Mouse (Mus musculus) megakaryocyte, adult 5-6 weeks (primary cell): ENCODE data around the gene Mrpl12. TPM values are rescaled to one million over a fixed set of nuclear protein-coding genes. Genes with fewer than 3 reads are reported as not detected.

Experiments
- ATAC-seq: 2 replicates; pipeline ENCODE4 v1.8.0; 2016; ENCODE audit warnings: mild to moderate bottlenecking, inconsistent platforms; ENCODE audit not compliant: poor library complexity, severe bottlenecking
- total RNA-seq, 2 experiments: library from RNA; stranded (forward) in 1 of 2; stranded (reverse) in 1 of 2; fragments of 153-499, 151-499 nt in 1 of 2; fragments of 221-1000, 200-1000 nt in 1 of 2; gene quantifications; 2 replicates each; pipeline versions ENCODE4 v1.2.3 to v1.2.4; 2015 to 2017

Mrpl12 gene
- total RNA-seq, 2 experiments from 2014 or later: 25.4 to 35.6 TPM

DNA sequence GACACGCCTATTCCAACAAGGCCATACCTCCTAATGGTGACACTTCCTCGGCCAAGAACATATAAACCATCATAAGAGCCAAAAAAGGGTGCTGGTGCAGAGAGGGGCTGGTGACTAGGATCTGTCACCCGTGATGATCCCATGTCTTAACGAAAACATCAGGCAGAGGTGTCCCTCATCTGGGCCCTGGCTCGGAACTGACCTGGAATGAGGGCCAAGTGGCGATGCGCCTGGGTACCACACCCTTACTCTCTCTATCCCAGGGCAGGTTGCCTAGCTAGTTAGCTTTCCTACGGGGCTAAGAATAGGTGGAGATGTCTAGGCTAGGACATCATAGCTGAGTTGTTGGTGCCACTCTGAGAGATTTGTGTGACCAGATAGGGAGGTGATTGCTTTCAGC, 49.7 kb downstream of the Mrpl12 start:
- no peak for ATAC-seq

- ATAC-seq: no peak
Measured at GRCm38 (mm10) chr11:120535145-120535544, 50.7 kb downstream of the Mrpl12 start.

DNA sequence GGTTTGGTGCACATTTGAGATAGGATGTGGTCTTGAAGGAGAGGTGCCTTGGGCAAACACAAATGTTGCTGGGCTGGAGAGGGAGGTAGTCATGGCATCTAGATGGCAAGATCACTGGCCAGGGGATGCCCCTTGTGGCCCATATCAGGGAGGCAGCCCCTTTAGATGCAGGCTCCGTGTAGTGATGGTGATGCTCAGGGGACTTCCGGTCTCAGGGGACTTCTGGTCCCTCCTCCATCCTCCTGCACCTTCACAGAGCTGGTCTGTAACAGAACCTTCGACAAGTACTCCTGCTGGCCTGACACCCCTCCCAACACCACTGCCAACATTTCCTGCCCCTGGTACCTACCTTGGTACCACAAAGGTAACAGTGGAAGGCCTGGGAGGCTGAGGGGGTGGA, 51.4 kb downstream of the Mrpl12 start:
- ATAC-seq: no peak

DNA sequence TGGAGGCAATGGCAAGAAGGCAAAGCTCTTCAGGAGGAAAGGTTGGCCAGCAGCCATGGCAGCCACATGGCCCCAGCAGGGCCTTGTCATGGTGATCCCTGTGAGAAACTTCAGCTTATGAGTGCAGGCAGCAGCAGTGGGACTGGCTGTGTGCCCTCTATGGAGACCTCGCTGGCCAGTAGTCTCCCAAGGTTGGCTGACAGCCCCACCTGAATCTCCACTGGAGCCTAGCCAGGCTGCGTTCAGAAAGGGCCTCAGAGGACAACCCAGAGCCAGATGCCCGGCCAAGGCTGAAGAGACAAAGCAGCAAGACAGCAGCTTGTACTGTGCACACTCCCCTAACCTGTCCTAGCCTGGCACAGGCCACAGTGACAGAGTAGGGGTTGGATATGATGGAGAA, 54.1 kb downstream of the Mrpl12 start:
- no peak for ATAC-seq

Other genes starting within 250 kb of the Mrpl12 start
- 4,212 and 4,544 TPM in 2 replicates for gene Actg1, start 136.1 kb upstream of the Mrpl12 start, total RNA-seq (2015)
- gene Actg1, start 136.1 kb upstream of the Mrpl12 start, total RNA-seq (2017): 2,305 and 2,430 TPM in 2 replicates
- not detected in 2 replicates for gene Fscn2, start 123.1 kb upstream of the Mrpl12 start, total RNA-seq (2015)
- gene Fscn2, start 123.1 kb upstream of the Mrpl12 start, total RNA-seq (2017): not detected in 2 replicates
- gene Faap100, start 105.8 kb upstream of the Mrpl12 start, total RNA-seq (2015): 5.9 and 6.9 TPM in 2 replicates
- 6.5 and 10.5 TPM in 2 replicates for gene Faap100, start 105.8 kb upstream of the Mrpl12 start, total RNA-seq (2017)
- gene Nploc4, start 46.9 kb upstream of the Mrpl12 start, total RNA-seq (2015): 27.5 and 33.6 TPM in 2 replicates
- 30.8 and 39.5 TPM in 2 replicates for gene Nploc4, start 46.9 kb upstream of the Mrpl12 start, total RNA-seq (2017)
- gene Tspan10, start 42.0 kb upstream of the Mrpl12 start, total RNA-seq (2015): 0.16 TPM in 1 of 2 replicates, not detected in the other
- gene Tspan10, start 42.0 kb upstream of the Mrpl12 start, total RNA-seq (2017): not detected in 2 replicates
- 1.1 TPM in 1 of 2 replicates, not detected in the other for gene Pde6g, start 31.1 kb upstream of the Mrpl12 start, total RNA-seq (2015)
- gene Pde6g, start 31.1 kb upstream of the Mrpl12 start, total RNA-seq (2017): not detected in 2 replicates
- gene Oxld1, start 26.5 kb upstream of the Mrpl12 start, total RNA-seq (2015): 6.2 and 7.7 TPM in 2 replicates
- 4.2 and 6.8 TPM in 2 replicates for gene Oxld1, start 26.5 kb upstream of the Mrpl12 start, total RNA-seq (2017)
- gene Ccdc137, start 26.5 kb upstream of the Mrpl12 start, total RNA-seq (2015): 5.8 and 6.2 TPM in 2 replicates
- gene Ccdc137, start 26.5 kb upstream of the Mrpl12 start, total RNA-seq (2017): 5.9 and 36.8 TPM in 2 replicates
- 14.1 and 15.1 TPM in 2 replicates for gene Arl16, start 17.0 kb upstream of the Mrpl12 start, total RNA-seq (2015)
- 9.1 and 10.8 TPM in 2 replicates for gene Arl16, start 17.0 kb upstream of the Mrpl12 start, total RNA-seq (2017)
- 9.3 and 14.7 TPM in 2 replicates for gene Slc25a10, start 7.2 kb downstream of the Mrpl12 start, total RNA-seq (2015)
- gene Slc25a10, start 7.2 kb downstream of the Mrpl12 start, total RNA-seq (2017): 12.8 and 17.2 TPM in 2 replicates
- not detected in 2 replicates for gene Gcgr, start 46.1 kb downstream of the Mrpl12 start, total RNA-seq (2015)
- gene Gcgr, start 46.1 kb downstream of the Mrpl12 start, total RNA-seq (2017): not detected in 2 replicates
- 79.7 and 83.0 TPM in 2 replicates for gene Mcrip1, start 65.1 kb downstream of the Mrpl12 start, total RNA-seq (2015)
- 18.3 and 30.5 TPM in 2 replicates for gene Mcrip1, start 65.1 kb downstream of the Mrpl12 start, total RNA-seq (2017)
- gene Ppp1r27, start 66.5 kb downstream of the Mrpl12 start, total RNA-seq (2015): not detected in 2 replicates
- gene Ppp1r27, start 66.5 kb downstream of the Mrpl12 start, total RNA-seq (2017): not detected in 2 replicates
- 301 and 325 TPM in 2 replicates for gene P4hb, start 88.6 kb downstream of the Mrpl12 start, total RNA-seq (2015)
- 587 and 590 TPM in 2 replicates for gene P4hb, start 88.6 kb downstream of the Mrpl12 start, total RNA-seq (2017)
- gene Arhgdia, start 97.0 kb downstream of the Mrpl12 start, total RNA-seq (2015): 506 and 521 TPM in 2 replicates
- gene Arhgdia, start 97.0 kb downstream of the Mrpl12 start, total RNA-seq (2017): 226 and 275 TPM in 2 replicates
- gene Alyref, start 113.8 kb downstream of the Mrpl12 start, total RNA-seq (2015): 143 and 149 TPM in 2 replicates
- gene Alyref, start 113.8 kb downstream of the Mrpl12 start, total RNA-seq (2017): 171 and 196 TPM in 2 replicates
- 79.9 and 90.6 TPM in 2 replicates for gene Anapc11, start 113.8 kb downstream of the Mrpl12 start, total RNA-seq (2015)
- gene Anapc11, start 113.8 kb downstream of the Mrpl12 start, total RNA-seq (2017): 30.0 and 32.3 TPM in 2 replicates
- gene Npb, start 123.9 kb downstream of the Mrpl12 start, total RNA-seq (2015): not detected in 2 replicates
- gene Npb, start 123.9 kb downstream of the Mrpl12 start, total RNA-seq (2017): not detected in 2 replicates
- 11.8 and 13.3 TPM in 2 replicates for gene Pcyt2, start 133.3 kb downstream of the Mrpl12 start, total RNA-seq (2015)
- gene Pcyt2, start 133.3 kb downstream of the Mrpl12 start, total RNA-seq (2017): 17.3 and 22.6 TPM in 2 replicates
- gene Sirt7, start 140.6 kb downstream of the Mrpl12 start, total RNA-seq (2015): 51.4 and 53.6 TPM in 2 replicates
- 119 and 121 TPM in 2 replicates for gene Sirt7, start 140.6 kb downstream of the Mrpl12 start, total RNA-seq (2017)
- gene Mafg, start 149.0 kb downstream of the Mrpl12 start, total RNA-seq (2015): 23.1 and 23.8 TPM in 2 replicates
- gene Mafg, start 149.0 kb downstream of the Mrpl12 start, total RNA-seq (2017): 58.7 and 68.0 TPM in 2 replicates
- 3.5 and 3.7 TPM in 2 replicates for gene Pycr1, start 159.2 kb downstream of the Mrpl12 start, total RNA-seq (2015)
- 2.9 TPM in 2 replicates for gene Pycr1, start 159.2 kb downstream of the Mrpl12 start, total RNA-seq (2017)
- not detected in 2 replicates for gene Myadml2, start 163.5 kb downstream of the Mrpl12 start, total RNA-seq (2015)
- not detected in 2 replicates for gene Myadml2, start 163.5 kb downstream of the Mrpl12 start, total RNA-seq (2017)
- not detected in 2 replicates for gene Notum, start 176.6 kb downstream of the Mrpl12 start, total RNA-seq (2015)
- gene Notum, start 176.6 kb downstream of the Mrpl12 start, total RNA-seq (2017): not detected in 2 replicates
- 57.9 and 63.1 TPM in 2 replicates for gene Aspscr1, start 188.4 kb downstream of the Mrpl12 start, total RNA-seq (2015)
- 59.5 and 70.2 TPM in 2 replicates for gene Aspscr1, start 188.4 kb downstream of the Mrpl12 start, total RNA-seq (2017)
- 84.6 and 95.8 TPM in 2 replicates for gene Cenpx, start 229.1 kb downstream of the Mrpl12 start, total RNA-seq (2015)
- gene Cenpx, start 229.1 kb downstream of the Mrpl12 start, total RNA-seq (2017): 67.0 and 71.5 TPM in 2 replicates
- gene Lrrc45, start 229.3 kb downstream of the Mrpl12 start, total RNA-seq (2015): 6.3 and 7.2 TPM in 2 replicates
- 21.0 and 21.6 TPM in 2 replicates for gene Lrrc45, start 229.3 kb downstream of the Mrpl12 start, total RNA-seq (2017)
- 0.25 and 0.83 TPM in 2 replicates for gene Rac3, start 236.9 kb downstream of the Mrpl12 start, total RNA-seq (2015)
- gene Rac3, start 236.9 kb downstream of the Mrpl12 start, total RNA-seq (2017): 1.4 TPM in 1 of 2 replicates, not detected in the other
- 24.9 and 30.0 TPM in 2 replicates for gene Dcxr, start 242.7 kb downstream of the Mrpl12 start, total RNA-seq (2015)
- 20.0 and 25.0 TPM in 2 replicates for gene Dcxr, start 242.7 kb downstream of the Mrpl12 start, total RNA-seq (2017)
- 7.6 and 8.5 TPM in 2 replicates for gene Cbr2, start 247.5 kb downstream of the Mrpl12 start, total RNA-seq (2015)
- 1.7 and 8.9 TPM in 2 replicates for gene Cbr2, start 247.5 kb downstream of the Mrpl12 start, total RNA-seq (2017)